Mouse (Mus musculus): Measurements from ENCODE around the gene Zfyve9. TPM values are rescaled to one million over a fixed set of nuclear protein-coding genes. Genes with fewer than 3 reads are reported as not detected.
A peak's percentile ranks its signal among the peaks of the same experiment; 100 is the strongest.

Zfyve9 gene
- total RNA-seq, 2 experiments from 2014 or later, result 24.0 to 26.8 TPM

DNA sequence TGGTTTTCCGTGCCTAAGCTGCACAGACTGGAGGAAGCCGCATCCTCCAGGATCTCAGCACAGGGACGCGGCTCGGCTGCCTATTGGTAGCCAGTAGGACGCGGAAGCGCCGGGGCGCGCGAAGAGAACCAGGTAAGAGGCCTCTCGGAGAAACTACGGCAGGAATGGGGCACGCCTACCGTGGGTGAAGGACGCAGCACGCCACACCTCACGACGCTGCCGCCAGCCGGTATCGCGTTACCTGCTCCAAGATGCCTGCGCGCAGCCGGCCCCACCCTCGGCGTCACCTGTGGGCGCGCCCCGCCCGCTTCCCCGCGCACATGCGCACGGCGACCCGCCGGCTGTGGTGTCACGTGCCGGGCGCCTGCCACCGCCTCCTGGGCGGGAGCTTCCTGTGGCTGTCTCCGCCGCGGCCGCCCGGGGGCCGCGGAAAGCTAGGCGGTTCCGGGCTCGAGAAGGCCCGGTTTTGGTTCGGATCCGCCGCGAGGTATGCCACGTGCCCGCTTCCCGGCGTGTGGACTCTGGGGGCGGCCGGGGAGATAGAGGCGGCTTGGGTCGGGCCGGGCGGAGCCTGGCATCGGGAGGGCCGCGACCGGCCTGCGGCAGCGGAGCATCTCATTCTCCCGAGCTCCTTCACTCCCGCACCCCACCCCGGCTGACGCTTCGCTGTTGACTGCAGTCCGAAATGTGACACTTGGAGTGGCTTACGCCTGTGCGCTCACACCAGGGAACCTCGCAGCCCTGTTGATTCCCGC, 160.8 kb downstream of the Zfyve9 start, which contains the start of gene Cc2d1b:
Cc2d1b (plus strand) TSS at position 354 of the 755 bp plus-strand sequence.
- peak; percentile 90 to 91 for DNase-seq
- intact Hi-C loops (cut with DNase I), result loop anchor here (5.0 kb wide), 1 partner anchor 282 kb away; no protein-coding TSS in a partner anchor

DNA sequence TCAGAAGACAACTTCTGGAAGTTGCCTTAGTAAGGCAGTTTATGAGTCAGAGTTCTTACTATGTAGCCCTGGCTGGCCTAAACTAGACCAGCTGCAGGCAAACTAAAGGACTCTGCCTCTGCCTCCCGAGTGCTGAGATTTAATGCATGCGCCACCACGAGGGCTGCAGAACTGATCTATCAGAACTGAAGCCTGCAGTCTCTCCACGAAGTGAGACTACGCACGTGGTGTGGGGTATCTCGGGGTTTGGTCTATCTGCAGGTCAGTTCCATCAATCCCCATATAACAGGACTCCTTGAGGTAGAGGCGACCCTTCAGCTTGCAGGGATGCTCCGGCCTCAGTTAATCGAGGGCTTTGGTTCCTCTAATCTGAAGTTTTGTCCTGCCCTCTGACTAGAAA, 161.4 kb downstream of the Zfyve9 start:
- DNase-seq, result no peak
- intact Hi-C loops (cut with DNase I), result loop anchor here (5.0 kb wide), 1 partner anchor 282 kb away; no protein-coding TSS in a partner anchor

DNA sequence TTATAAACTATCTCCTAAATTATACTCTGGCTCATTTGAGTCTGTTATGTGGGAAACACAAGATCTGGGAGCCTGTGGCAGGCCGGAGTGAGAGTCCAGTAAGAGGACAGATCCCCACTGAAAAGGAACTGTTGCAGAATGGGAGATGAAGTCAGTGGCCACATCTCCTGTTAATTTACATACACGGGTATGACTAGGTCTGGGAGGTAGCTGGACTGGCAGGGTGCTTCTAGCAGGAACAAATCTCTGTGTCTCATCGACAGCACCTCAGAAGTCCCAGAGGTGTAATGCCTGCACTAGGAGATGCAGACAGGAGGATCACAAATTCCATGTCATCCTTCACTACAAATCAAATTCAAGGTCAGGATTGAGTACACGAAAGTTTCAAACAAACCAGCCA, 162.0 kb downstream of the Zfyve9 start:
- intact Hi-C loops (cut with DNase I), result loop anchor here (5.0 kb wide), 1 partner anchor 281 kb away; no protein-coding TSS in a partner anchor

DNA sequence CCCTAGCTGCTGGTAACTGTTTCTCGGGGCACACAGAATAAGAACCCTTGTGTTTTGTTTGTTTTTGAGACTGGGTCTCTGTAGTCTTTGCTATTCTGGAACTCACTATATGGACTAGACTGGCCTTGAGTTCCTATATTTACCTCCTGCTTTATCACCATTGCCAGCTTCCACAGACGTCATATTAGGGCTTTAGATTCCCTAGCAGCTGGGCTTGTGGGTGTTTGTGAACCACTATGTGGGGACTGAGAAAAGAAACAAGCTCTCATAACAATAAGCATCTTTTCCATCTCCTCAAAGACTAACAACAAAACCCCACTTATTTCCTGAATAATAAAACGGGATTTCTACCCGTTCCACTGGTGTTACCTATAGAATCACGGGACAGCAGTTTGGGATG, 169.7 kb downstream of the Zfyve9 start:
- DNase-seq, result no peak
- intact Hi-C loops (cut with DNase I), result no loop called here

More for the DNA sequence above, 162.0 kb downstream of the Zfyve9 start:
- DNase-seq, result no peak

DNA sequence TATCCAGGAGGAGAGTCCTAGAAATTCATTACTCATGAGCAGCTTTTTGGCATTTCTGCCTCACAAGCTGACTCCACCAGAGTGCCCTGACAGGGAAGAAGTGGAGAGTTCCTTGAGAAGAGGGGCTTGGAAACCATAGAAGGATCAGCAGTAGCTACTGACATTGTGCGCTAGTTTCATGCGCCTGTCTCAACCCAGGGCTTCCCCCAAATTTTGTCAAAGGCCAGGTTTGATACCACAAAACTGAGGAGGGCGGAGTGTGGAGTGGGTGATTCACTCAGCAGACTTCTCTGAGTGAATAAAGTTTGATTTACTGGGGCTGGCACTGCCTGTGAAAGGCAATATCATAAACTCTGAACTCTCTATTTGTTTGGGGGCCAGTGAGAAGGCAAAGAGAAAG, 171.9 kb downstream of the Zfyve9 start:
- intact Hi-C loops (cut with DNase I), result no loop called here
- DNase-seq, result no peak

DNA sequence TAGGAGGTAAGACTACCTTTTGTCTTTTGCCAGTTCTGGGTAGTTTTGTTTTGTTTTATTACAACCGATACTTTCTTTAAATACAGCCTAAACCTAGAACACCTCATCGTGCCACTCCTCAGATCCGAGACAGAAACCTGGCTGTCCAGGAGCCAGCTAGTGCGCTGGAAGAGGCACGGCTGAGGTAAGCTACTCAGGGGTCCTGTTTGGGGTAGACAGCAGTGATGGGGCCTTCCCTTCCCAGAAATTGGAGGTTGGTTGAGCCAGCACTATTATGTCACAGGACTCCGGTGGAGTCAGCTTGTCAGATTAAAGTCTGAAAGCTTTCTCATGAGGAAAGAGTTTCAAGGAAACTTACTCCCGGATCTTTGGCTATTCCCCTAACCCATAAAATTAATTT, 178.7 kb downstream of the Zfyve9 start:
- DNase-seq, result no peak
- intact Hi-C loops (cut with DNase I), result no loop called here

DNA sequence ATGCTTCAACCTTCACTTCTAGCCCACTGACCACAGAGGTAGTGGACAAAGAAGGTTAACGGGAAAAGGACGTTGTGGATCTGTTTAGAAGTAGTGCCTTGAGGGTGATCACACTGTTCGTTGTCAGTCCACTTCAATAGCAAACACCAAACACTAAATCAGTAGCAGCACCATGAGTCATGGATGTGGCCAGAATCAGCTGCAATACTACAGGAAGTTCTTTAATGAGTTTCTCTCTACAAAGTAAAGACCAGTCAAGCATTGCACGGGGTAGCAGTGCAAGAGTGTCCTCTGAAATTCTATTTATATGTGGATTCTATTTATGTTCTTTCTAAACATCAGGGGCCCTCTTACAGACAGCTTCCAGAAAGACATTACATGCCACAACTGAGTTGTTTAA, 182.3 kb downstream of the Zfyve9 start:
- DNase-seq, result no peak
- intact Hi-C loops (cut with DNase I), result no loop called here

DNA sequence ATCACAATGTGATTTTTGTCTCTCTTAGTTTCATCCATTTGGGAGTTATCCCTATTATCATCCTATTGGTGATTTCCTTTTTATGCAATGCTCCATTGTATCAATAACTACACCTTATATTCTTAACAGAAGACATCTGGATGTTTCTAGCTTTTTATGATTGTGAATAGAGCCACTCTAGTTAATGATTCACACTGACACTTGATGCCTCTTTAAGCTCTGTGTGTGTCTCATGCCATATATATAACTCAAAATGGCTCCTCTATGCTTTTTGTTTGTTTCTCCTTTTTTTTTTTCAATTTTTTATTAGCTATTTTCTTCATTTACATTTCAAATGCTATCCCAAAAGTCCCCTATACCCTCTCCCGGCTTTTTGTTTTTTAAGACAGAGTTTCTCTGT, 184.8 kb downstream of the Zfyve9 start:
- no peak for DNase-seq
- intact Hi-C loops (cut with DNase I), result no loop called here

DNA sequence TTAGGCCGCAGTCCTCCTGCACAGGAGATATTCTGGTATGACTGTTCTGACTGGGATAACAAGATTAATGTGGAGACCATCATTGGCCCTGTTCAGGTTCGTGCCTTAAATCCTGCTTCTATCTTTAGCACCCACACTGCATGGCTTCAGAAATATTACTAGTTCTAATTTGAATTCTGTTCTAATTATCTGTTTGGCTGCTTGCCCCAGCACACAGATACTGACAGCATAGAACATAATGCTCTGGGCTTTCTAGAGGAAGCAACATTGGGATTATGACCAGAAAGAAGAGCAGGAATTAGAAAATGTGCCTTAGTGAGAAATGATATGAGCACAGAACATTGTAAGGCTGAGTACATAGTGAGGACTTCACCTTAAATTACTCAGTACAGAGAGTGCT, 187.2 kb downstream of the Zfyve9 start:
- intact Hi-C loops (cut with DNase I), result no loop called here
- no peak for DNase-seq

Other genes with a start within 250 kb of the Zfyve9 start
- gene Prpf38a, start 201.5 kb downstream of the Zfyve9 start, total RNA-seq (2021), result 10 to 100 TPM; 28.6 to 28.8 TPM
- gene Orc1, start 201.4 kb downstream of the Zfyve9 start, total RNA-seq (2021), result 1 to 10 TPM in 1 of 2 experiments, under 1 TPM in 1; 0.96 to 1.3 TPM
- 10 to 100 TPM; 21.6 to 21.7 TPM for gene Cc2d1b, start 160.9 kb downstream of the Zfyve9 start, total RNA-seq (2021)
- under 1 TPM; 0.29 to 0.47 TPM for gene 3110021N24Rik, start 61.1 kb downstream of the Zfyve9 start, total RNA-seq (2021)
- 100 to 1,000 TPM; 105 to 108 TPM for gene Btf3l4, start 52.8 kb upstream of the Zfyve9 start, total RNA-seq (2021)
- gene Txndc12, start 53.8 kb upstream of the Zfyve9 start, total RNA-seq (2021), result 10 to 100 TPM; 52.4 to 60.3 TPM
- 10 to 100 TPM; 18.6 to 19.8 TPM for gene Kti12, start 67.0 kb upstream of the Zfyve9 start, total RNA-seq (2021)
- gene A730015C16Rik, start 67.8 kb upstream of the Zfyve9 start, total RNA-seq (2021), result not detected
- gene Rab3b, start 98.3 kb upstream of the Zfyve9 start, total RNA-seq (2021), result 1 to 10 TPM in 1 of 2 experiments, under 1 TPM in 1; 0.50 to 1.2 TPM
- gene Nrd1, start 219.9 kb upstream of the Zfyve9 start, total RNA-seq (2021), result 100 to 1,000 TPM in 1 of 2 experiments, 10 to 100 TPM in 1; 88.8 to 101 TPM